Mouse (Mus musculus) kidney, postnatal 25 days (tissue): ENCODE data around the gene Ghrh.
A peak's percentile ranks its signal among the peaks of the same experiment; 100 is the strongest.

ENCODE experiments used
- DNase-seq, 2 experiments: peaks; one replicate each; pipeline ENCODE4 v3.0.0; 2021; ENCODE audit warnings: mixed read lengths in 2 of 2

The Ghrh gene

DNA sequence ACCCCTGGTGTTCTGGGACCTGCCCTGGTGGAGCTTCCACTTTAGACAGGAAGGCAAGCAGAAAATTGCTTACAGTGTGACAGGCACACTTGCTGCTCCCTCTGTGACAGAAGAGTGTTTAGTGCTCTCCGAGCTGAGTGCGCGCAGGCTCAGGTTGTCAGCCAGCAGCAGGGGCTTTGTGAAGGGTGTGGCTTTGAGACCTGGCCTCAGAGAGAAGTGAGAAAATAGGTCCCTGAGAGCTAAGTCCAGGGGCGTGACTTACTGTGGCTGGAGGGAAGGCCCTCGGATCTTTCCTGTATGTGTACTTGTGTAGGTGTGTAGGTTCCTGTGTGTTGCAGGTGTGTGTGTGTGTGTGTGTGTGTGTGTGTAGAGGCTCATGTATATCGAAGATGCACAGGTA is 4.0 kb downstream of the Ghrh start:
- DNase-seq = no peak

DNA sequence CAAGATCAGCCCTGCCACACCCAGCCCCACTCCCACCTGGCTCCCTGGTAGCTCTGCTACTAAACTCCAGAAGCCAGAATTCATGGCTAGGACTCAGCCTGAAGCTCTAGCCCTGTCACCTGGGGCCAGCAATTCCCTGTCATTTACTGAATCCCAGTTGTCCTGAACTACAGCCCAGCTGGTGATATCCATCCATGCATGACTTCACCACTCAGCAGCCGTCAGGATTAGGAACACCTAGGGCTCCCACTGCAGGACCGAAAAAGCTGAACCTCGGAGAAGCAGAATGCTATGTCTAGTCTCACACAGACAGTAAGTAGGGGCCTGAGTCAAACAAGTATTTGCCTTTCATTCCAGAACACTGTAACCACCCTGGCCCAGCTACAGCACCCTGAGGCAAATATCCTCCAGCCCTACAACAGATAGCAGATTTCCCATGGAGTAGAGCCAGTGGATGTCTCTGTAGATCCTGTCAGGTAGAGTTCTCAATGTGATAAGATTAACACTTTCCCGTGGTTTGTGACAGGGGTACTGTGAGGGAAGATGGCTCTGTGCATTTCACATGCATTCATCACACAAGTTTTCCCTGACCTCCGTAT is 4.9 kb downstream of the Ghrh start:
- no peak for DNase-seq

DNA sequence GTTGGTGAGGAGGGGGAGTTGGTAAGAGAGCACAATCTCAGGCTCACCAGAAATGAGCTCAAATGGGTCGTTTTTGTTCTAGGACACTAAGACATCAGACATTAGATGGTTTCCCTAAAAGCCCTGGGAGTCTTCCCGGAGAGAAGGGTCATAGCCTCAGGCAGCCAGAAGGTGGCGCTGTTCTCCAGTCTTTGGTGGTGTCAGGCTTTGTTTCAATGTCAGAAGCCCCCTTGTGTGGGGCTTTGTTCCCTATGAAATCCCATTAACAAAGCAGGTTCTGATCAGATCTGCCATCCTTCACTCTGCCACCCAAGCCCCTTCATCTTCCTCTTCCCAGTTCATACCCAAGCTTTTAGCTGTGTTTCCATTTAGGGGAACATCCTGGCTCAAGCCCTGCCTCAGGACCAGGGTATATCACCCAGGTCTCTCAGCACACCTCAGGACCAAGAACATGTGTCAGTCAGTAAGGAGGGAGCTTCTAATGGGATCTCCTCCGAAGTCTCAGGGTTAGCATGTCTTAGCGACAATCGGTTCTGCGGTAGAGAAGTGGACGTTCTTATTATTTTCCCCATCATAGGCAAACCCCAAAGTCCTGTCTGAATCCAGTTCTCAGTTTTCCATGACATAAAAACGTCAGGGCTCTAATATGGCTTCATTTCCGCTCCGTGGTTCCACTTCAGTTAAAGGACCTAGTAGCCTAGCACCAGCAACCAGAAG is 5.6 kb downstream of the Ghrh start:
- peak; percentile 54 to 68 for DNase-seq

DNA sequence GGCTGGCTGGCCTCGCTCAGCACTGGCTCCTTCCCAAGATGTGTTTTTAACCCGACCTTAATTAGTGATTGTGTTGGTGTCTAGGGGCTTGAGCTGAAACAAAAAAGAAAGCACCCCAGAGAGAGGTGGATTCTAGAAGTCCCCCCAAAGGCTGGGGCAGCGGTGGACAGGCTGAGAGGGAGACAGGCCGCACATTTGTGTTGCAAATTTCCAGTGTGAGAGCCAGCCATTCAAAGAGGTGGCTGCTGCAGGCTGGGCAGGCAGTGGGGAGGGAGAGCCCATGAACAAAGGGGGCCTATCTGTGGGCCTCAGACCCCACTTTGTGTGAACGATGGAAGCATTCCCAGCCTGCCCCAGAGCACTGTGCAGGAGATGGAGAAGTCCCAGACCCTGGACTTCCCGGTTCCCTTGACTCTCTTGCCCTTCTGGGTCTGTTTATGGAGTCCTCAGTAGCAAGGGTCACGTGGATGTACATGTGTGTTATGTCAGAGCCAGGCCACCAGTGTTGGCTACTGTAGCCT is 7.0 kb downstream of the Ghrh start:
- peak in 1 of 2 experiments; percentile 45 for DNase-seq

DNA sequence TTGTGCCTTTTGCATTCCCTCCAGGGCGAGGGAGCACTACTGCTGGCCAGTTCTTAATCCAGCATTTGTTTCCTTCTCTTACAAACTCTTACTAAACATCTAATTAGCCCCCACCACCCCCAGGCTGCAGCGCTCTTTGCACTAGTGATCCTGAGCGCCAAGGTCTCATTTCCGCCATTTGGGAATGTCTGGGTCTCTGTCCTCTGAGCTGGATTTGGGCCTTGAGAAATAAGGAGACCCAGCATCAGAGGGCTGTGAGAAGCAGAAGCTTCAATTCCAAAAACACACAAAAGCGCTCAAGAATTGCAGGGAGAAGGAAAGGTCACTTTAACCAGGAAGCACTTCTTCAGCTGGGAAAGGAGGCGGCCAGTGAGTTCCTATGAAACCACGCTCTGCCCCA is 7.8 kb downstream of the Ghrh start:
- peak; percentile 12 to 39 for DNase-seq

DNA sequence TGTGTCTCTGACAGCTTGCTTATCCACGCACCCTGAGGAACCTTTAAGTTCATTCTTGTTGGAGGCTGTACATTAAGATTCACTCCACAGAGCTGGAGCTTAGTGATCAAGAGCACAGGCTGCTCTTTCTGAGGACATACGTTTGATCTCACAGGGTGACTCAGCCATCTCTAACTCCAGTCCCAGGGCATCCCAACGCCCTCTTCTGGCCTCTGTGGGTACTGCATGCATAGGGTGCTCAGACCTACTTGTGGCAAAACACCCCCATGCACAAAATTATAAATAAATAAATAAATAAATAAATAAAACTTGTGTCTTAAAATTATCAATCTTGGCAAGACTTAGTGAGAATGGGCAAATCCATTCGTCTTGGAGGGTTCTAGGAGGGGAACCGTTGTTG is 8.6 kb downstream of the Ghrh start:
- DNase-seq = peak; percentile 69 to 76

DNA sequence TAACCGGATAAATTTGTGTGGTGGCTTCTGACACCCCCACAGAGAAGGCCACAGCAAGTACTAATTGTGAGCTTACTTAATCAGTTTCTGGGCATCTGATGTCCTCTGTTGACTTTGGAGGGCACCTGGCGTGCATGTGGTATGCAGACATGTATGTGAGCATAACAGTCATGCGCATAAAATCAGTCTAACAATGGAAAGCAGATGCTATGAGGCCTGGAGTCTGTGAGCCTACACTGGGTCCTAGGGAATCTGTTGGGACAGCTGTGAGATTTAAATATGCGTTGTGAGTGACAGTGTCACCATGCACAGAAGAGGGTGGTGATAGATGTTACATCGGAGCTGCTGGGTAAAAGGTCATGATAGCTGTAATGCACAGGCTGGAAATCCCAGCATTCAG is 15.2 kb downstream of the Ghrh start:
- DNase-seq = no peak

DNA sequence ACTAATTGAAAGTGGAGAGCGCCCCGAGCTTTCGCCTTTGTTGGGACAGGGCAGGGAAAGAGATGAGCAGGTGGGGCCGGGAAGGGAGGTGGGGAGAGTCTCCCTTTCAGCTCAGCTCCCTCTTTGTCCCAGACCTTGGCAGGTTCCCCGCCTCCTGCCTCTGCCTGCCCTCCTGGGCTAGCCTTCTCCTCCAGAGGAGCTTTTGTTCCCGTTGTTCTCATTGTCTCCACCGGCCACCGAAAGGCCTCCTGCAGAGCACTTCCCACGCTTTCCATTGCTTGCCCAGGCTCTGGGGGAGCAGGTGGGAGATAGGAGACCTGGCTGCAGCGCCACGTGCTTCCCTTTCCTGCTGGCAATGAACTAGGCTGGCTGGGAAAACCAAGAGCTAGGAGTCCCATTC is 18.7 kb downstream of the Ghrh start:
- no peak for DNase-seq

DNA sequence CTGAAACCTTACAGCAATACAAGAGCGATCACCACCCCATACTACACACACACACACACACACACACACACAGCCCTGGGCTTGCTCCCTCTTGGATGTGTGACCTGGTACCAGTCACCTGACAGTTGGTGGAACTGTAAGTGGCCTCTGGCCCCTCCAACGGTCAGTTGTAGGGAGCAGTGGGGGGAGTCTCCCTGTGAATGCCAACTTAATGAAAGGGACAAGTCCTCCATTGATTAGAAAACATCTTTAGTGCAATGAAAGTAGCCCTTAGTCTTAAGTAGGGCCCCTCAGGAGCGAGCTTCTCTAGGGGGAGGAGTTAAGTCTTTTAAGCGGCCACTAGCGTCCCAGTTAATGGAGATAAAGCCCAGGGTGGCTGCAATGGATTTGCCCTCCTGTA is 19.2 kb downstream of the Ghrh start:
- no peak for DNase-seq

DNA sequence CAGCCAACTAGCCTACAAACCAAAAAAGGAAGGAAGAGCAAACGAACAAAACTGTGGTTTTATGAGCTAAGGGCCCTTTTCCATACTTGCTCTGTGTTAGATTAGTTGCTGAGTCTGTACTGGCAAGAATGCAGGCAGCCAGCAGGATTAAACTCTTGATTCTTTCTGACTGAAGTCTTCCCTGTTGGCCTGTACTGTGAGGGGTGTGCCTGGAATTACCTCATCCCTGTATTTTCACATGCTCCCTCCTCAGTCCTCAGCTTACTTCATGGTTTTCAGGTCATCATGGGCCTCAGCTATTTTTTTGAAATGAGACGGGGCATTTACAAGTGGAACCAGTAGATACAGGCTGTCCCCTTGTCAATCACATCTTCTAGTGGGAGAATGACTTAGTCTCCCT is 22.1 kb downstream of the Ghrh start:
- DNase-seq = no peak

DNA sequence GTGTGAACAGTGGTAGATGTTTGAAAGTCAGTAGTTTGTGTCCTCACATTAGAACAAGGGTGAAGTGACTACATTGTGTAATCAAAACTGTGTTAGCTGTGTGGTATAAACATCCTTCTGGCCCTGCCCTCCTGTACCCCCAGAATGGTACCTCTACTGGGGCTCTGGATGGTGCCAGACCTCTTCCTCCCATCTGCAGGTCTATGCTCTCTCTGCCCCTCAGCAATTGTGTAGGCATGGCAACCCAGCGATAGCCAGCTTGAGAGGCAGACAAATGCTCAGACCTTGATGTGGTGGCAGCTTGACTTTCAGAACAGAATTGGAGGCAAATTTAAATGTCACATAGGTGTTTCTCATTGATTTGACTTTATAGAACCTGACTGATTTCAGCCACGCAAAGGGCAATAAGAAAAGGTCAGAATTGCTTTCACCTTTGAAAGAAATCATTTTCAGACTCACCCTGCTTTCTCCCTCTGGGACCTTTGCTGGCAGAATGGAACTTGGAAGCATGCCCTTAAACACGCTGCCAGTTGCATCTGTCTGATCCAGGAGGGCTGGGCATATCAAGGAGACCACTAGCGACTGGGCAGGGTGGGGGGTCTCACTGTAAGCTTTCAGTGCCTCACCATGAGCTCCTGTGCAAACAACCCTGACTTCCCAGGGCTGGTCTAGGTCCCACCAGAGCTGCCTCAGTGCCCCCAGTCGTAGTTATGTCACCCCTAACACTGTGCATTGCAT is 25.1 kb downstream of the Ghrh start:
- DNase-seq = no peak

DNA sequence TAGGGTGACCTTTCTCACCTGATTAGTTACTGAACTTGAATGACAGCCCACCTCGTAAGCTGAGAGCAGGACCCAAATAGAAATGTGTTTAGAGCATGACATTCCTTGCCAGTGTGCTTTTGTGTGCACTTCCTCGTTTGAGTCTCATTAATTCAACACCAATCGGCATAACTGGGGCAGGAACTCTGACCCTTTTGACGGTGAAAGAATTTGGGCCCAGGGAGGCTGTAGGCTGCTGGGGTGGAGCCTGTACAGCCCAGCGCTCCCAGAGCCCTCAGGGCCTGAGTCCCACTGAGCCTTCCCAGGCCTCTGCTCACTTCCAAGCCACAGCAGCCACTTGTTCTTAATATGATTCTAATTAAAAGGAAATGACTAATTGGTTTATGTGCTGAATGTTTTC is 26.4 kb downstream of the Ghrh start:
- peak; percentile 23 to 49 for DNase-seq

DNA sequence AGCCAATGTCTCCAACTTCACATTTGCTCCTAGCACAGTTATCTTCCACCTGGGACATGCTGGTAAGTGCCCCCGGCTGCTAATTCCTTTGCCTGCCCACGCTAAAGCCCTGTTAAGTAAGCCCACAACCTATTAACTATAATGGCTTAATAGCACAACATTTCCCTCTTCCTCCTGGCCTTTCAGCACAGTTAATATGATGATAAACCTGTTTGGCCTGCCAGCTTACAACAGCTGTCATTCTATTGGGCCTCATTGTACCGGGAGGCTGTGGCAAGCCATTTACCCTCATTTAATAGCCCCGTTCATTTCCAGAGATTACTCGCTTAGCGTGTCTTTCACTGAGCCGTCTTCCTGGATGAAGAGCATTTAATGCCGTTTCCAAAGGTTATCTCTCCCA is 27.2 kb downstream of the Ghrh start:
- no peak for DNase-seq

DNA sequence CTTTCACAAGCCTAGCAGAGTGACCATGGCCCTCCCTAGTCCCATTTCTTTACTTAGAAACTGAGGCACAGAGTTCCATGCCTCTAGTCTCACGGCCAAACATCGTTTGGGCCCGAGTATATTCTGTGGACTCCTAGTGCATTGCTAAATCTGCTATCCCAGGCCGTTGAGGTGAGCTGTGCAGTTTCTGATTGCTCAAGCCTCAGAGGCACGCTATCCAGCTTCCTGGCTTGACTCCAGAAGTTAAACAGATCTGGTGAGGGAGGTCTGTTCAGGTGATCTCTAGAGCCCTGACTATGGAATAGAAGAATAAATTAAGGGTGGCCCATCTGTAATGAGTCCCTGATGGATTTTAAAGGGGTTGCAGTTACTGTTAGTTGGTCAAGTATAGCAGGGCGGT is 30.1 kb downstream of the Ghrh start:
- no peak for DNase-seq

DNA sequence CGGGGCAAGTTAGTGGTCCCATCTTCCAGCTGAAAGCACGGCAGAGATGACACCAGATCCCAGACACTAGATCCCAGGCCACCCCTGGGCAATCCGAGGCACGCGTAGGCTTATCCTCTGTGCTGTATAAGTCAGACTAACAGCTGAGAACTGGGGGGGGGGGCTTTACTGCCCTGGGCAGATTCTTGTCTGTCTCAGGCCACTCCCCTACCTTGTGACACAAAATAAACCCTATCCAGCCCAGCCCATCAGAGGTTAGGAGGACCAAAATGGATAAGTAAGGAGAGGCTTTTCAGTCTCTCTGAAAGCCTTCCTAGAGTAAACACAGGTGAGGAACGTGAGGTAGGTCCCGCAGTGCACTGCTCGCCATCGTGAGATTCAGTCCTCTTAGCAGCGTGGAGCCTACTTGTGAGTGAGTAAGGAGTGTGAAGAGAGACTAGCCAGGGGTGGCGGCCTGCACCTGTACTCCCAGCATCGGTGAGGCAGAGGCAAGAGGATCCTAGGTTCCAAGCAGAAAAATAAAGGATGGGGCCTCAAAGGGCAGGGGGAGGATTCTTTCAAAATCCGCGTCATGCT is 30.9 kb downstream of the Ghrh start:
- no peak for DNase-seq

DNA sequence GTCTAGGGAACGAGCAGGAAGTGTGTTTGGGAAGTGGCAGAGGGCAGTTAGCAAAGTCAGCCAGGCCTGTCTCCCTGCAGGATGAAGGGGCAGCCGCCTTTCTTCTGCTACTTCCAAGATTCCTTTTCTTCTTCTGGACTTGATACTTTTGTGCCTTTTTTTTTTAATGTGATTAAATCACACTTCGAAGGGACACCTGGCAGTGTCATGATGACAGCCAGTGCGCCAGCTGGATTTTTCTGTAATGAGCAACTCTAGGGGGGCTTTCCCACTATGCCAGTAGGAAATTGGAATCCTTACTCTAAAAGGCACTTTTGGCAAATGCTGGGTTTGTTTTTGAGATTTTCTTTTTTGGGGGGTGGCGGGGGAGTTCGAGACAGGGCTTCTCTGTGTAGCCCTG is 31.8 kb downstream of the Ghrh start:
- no peak for DNase-seq

DNA sequence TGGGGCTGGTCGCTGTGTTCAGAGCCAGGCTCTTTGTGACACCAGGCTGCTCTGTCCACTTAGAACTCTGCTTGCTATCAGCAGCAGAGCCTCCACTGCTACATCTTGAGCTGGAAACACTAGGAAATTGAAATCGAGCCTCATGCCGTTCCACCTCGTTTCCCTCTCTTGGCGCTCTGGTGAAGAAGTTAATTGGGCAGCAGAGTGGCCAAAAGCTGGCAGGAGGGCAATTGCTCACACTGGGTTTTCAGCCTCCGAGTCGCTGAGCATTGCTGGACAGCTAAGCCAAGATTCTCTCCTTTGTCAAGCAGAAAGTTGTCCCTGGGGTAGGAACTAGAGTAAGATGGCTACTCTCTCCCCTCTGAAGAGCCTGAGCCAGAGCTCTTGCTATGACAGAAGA is 33.0 kb downstream of the Ghrh start:
- DNase-seq = peak in 1 of 2 experiments; percentile 22

DNA sequence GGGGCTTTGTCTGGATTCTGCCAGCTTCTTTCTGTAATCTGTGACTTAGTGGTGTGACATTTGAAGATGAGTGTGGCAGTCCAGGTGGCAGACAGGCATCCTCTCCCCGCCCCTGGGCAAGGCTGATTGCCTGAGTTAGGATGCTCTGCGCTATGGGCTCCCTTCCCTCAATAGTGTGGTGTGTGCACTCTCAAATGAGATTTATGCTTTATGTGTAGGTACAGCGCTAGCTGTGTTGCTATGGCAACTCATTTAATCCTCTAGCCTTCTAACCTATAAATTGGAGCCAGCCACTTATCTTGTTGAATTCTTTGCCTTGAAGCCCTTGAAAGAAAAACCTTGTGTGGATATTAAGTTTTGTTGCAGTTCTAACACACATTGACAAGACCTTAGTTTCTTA is 33.6 kb downstream of the Ghrh start:
- DNase-seq = no peak

DNA sequence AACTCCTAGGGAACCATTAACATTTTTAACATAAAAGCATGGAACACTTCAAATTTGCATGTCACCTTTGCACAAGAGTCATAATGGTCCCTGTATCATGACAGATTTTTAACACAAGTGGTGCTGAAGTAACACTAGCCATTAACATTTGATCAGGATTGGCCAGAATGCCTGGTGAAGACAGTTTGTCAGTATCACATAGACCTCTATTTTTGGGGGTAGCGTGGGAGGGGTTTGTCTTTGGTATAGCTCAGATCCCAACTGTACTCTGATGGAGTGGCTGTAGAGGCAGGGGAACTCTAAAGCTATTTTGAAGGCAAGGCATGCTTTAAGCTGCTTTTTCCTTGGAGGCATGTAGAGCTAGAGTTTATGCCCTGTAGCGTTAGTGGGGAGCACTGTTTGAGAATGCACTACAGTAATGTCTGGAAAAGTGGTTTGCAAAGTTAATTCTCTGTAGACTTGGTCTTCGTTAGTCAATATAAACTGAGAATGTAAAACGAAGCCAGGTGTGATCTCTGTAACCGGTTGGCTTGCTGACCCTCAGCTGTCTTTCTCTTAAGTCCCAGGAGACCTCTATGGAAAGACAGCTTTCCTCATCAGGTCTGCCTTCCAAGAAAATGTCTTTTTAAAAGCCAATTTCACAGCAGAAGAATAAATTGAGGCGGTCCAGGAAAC is 36.2 kb downstream of the Ghrh start:
- DNase-seq = no peak

DNA sequence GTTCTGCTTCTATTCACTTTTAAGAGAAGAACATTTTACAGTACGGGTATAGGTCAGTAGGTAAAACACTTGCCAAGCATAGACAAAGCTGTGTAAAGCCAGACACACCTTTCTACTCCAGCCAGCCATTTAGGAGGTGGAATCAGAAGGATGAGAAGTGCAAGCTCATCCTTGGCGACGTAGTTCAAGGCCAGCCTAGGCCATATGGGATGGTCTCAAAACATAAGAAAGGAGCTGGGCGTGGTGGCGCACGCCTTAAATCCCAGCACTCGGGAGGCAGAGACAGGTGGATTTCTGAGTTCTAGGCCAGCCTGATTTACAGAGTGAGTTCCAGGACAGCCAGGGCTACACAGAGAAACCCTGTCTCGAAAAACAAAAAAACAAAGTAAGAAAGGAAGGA is 37.7 kb downstream of the Ghrh start:
- no peak for DNase-seq

DNA sequence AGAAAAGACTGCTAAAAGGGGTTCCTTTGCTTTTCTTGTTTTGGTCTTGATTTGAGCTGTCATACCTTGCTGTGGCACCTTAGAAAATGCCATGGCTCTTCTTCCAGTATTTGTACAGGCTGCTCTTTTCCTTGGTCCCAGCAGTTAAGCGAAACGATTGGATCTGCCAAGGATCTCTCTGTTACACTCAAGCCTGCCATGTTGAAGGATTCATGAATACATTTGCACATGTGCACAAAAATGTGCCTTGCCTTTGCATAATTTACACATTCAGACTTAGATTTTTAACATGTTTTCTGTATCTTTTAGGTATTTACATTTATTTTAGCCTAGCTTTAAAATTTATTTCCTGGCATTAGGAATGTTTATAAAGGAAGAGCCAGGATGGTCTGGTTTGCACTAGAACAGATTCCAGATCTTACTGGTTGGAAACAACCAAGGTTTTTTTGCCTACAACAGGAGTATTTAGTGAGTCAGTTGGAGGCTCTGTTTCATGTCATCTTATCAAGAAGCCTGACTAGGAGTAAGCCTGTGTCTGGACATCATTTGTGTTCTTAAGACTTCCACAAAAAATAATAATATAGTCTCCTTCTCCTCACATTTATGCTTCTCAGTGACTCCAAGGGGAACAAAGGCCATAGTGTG is 38.9 kb downstream of the Ghrh start:
- no peak for DNase-seq

DNA sequence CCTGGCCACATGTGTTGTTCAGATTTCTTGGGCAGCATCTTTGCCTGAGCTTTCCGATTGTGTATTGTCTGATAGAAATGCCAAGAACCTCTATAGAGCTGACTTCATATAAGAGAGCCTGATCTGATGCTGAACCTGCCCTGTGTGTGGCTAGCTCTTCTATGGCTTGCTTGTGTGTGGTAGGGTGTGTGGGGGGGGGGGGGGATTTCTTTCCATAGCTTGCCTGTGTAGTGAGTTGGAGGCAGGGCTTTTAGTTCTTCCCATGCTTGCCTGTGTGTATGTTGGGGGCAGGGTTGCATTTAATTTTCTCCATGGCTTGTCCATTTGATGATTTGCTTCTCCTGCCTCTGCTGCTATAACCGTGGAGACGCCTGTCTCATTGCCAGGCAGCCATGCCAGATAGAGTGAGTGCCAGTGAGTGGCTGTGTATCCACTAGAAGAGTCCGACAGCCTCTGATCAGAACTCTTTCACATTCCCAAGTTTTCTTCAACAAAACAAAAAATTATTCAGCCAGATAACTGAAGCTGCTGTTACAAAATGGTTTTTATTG is 39.5 kb downstream of the Ghrh start:
- no peak for DNase-seq
